ENCODE assay signal across 27 mouse cellular contexts in genomic region chr2:35407878-35408277, GRCm38 (mm10). TPM values are rescaled to one million over a fixed set of nuclear protein-coding genes. Genes with fewer than 3 reads are reported as not detected.
DNase-seq lines count a peak whose midpoint lies in the region; ATAC-seq and TF ChIP-seq lines count a peak whose summit lies in the region.
"Had no signal": no experiment of that assay in that cellular context is flagged by ENCODE, and none has a peak within 500 bp of the region (broad histone marks: within the 10 kb centered on the region; RNA-seq: fewer than 3 reads in every experiment).

No protein-coding gene starts in this region.

- peaks cover 21% of the 10 kb centered on the region for H3K36me3 ChIP-seq in heart, embryonic 16.5 days (ENCODE audit: control insufficient read depth, insufficient read depth)
- no peaks in the 10 kb centered on the region; the same call in 1 of the 2 replicates for H3K36me3 ChIP-seq in heart, adult 2 months (ENCODE audit: control insufficient read depth, insufficient read depth, low read length)
- H3K36me3 ChIP-seq: embryonic facial prominence, embryonic 10.5 days; forebrain, embryonic 10.5 days; hindbrain, embryonic 10.5 days had no signal

- H3K4me3 ChIP-seq in heart, embryonic 16.5 days (ENCODE audit: low read length): no peak overlapping the region
- no peak overlapping the region for H3K4me3 ChIP-seq in heart, adult 2 months
- H3K4me3 ChIP-seq: embryonic facial prominence, embryonic 10.5 days; erythroblast, embryonic 14.5 days; forebrain, embryonic 10.5 days; hindbrain, embryonic 10.5 days; kidney, embryonic 15.5 days had no signal

- intact Hi-C loops in heart, adult 2 months (cut with DNase I): no loop called here

- TF ChIP-seq EP300 in heart, adult 2 months (IDR thresholded peaks at IDR 0.05; ENCODE audit: insufficient read depth, low read depth, low read length): no peak

- no peak overlapping the region for H3K4me2 ChIP-seq in heart, embryonic 16.5 days (ENCODE audit: low read depth, low read length)
- H3K4me2 ChIP-seq: heart, embryonic 11.5 days; hindbrain, embryonic 14.5 days; kidney, embryonic 15.5 days had no signal

- H3K4me1 ChIP-seq in heart, embryonic 16.5 days (ENCODE audit: control insufficient read depth, insufficient read depth, low read length): peaks cover 7% of the 10 kb centered on the region; the same call in 1 of the 2 replicates
- peaks cover 9% of the 10 kb centered on the region for H3K4me1 ChIP-seq in heart, adult 2 months (ENCODE audit: control insufficient read depth, insufficient read depth, low read length)
- H3K4me1 ChIP-seq: forebrain, embryonic 10.5 days had no signal

- 51% methylated on average over 7 of the region's 7 CpGs for WGBS in heart, embryonic 16.5 days
- WGBS in heart, adult 2 months: 58% methylated on average over 7 of the region's 7 CpGs

- peak overlapping the region; percentile 41; the same call in 1 of the 2 replicates for H3K27ac ChIP-seq in heart, embryonic 16.5 days (ENCODE audit: low read length)
- H3K27ac ChIP-seq in heart, adult 2 months: no peak overlapping the region; the same call in 1 of the 2 replicates
- H3K27ac ChIP-seq: embryonic facial prominence, embryonic 10.5 days; forebrain, embryonic 10.5 days; hindbrain, embryonic 10.5 days; hindbrain, embryonic 14.5 days; kidney, embryonic 15.5 days had no signal

- H3K9me3 ChIP-seq in heart, embryonic 16.5 days (replicated peaks; ENCODE audit: control insufficient read depth, low read length): no peaks in the 10 kb centered on the region
- H3K9me3 ChIP-seq: embryonic facial prominence, embryonic 10.5 days; forebrain, embryonic 10.5 days; hindbrain, embryonic 10.5 days; kidney, embryonic 15.5 days had no signal

- ATAC-seq in heart, embryonic 16.5 days (replicated peaks; ENCODE audit: extremely low read depth, insufficient read depth, low FRiP score): no peak
- ATAC-seq: forebrain, embryonic 16.5 days had no signal

- no peak for TF ChIP-seq POLR2A in heart, adult 2 months (IDR thresholded peaks at IDR 0.05; ENCODE audit: insufficient read depth, low read depth, low read length)

- H3K9ac ChIP-seq in heart, embryonic 16.5 days (ENCODE audit: low read length): no peak overlapping the region
- no peak overlapping the region for H3K9ac ChIP-seq in heart, adult 2 months (ENCODE audit: low read depth, low read length)
- H3K9ac ChIP-seq: hindbrain, embryonic 14.5 days; kidney, embryonic 15.5 days had no signal

- no peaks in the 10 kb centered on the region for H3K27me3 ChIP-seq in heart, embryonic 16.5 days (ENCODE audit: control insufficient read depth, insufficient read depth, low read length)
- H3K27me3 ChIP-seq in heart, adult 2 months (ENCODE audit: control insufficient read depth, insufficient read depth, low read length): no peaks in the 10 kb centered on the region
- H3K27me3 ChIP-seq: CH12.LX; kidney, embryonic 15.5 days had no signal

- TF ChIP-seq CTCF in heart, adult 2 months (IDR thresholded peaks at IDR 0.05): no peak

- H3K79me2 ChIP-seq in heart, adult 2 months (replicated peaks; ENCODE audit: control insufficient read depth, insufficient read depth, low read length): no peaks in the 10 kb centered on the region

- DNase-seq in heart, adult 11 months: peak; percentile 89
- DNase-seq in heart, adult 18-20 months: no peak
- no peak for DNase-seq in heart, adult 2 months
- DNase-seq in 3T3-L1 (ENCODE audit: low read depth, low spot score): peak; percentile 47
- peak; percentile 25 for DNase-seq in brain, adult 2 months (ENCODE audit: low read depth, low spot score)
- no peak for DNase-seq in cerebellum, adult 18-20 months
- DNase-seq in adrenal gland, adult 8-10 months: no peak
- DNase-seq: adrenal gland, postnatal 10 days; cerebellum, adult 11-12 months; cerebellum, postnatal 10 days; gastrocnemius, postnatal 10 days; heart, postnatal 10 days; kidney, adult 18-20 months had no signal

RNA-seq across cellular contexts. Expression of gene 4930402F06Rik, which starts 10.9 kb away (rescaled TPM):
- total RNA-seq in heart, adult 18-20 months (2021): not detected
- not detected in 2 replicates for polyA plus RNA-seq in heart, embryonic 16.5 days (2015; fragmentation: Nextera tagmentation; extraction: Ambion mirVana)
- total RNA-seq in heart, adult 2 months (2021): not detected
- polyA plus RNA-seq in heart, adult 2 months (2012; rRNA removed): not detected in 2 replicates
- not detected for total RNA-seq in adrenal gland, adult 8-10 months (2022)
- total RNA-seq: adrenal gland, postnatal 10 days; adrenal gland, postnatal 4 days; CH12.LX; gastrocnemius, postnatal 10 days; gastrocnemius, postnatal 4 days; heart, postnatal 10 days had no signal
- polyA plus RNA-seq: embryonic facial prominence, embryonic 10.5 days; embryonic facial prominence, embryonic 14.5 days; erythroblast, embryonic 14.5 days; forebrain, embryonic 10.5 days; forebrain, embryonic 16.5 days; frontal cortex, adult 2 months; heart, embryonic 11.5 days; hindbrain, embryonic 10.5 days; hindbrain, embryonic 14.5 days; kidney, embryonic 15.5 days had no signal

RNA-seq across cellular contexts. Expression of gene 4930568D16Rik, which starts 40.3 kb away (rescaled TPM):
- not detected for total RNA-seq in heart, adult 18-20 months (2021)
- polyA plus RNA-seq in heart, embryonic 16.5 days (2015; fragmentation: Nextera tagmentation; extraction: Ambion mirVana): not detected in 2 replicates
- not detected for total RNA-seq in heart, adult 2 months (2021)
- not detected in 2 replicates for polyA plus RNA-seq in heart, adult 2 months (2012; rRNA removed)
- not detected for total RNA-seq in adrenal gland, adult 8-10 months (2022)
- total RNA-seq: adrenal gland, postnatal 10 days; adrenal gland, postnatal 4 days; CH12.LX; gastrocnemius, postnatal 10 days; gastrocnemius, postnatal 4 days; heart, postnatal 10 days had no signal
- polyA plus RNA-seq: embryonic facial prominence, embryonic 10.5 days; embryonic facial prominence, embryonic 14.5 days; erythroblast, embryonic 14.5 days; forebrain, embryonic 10.5 days; forebrain, embryonic 16.5 days; frontal cortex, adult 2 months; heart, embryonic 11.5 days; hindbrain, embryonic 10.5 days; hindbrain, embryonic 14.5 days; kidney, embryonic 15.5 days had no signal

RNA-seq across cellular contexts. Expression of gene Ggta1, which starts 55.2 kb away (rescaled TPM):
- 10 to 100 TPM; 13.6 to 17.0 TPM for total RNA-seq in heart, adult 18-20 months (2021)
- polyA plus RNA-seq in heart, embryonic 16.5 days (2015; fragmentation: Nextera tagmentation; extraction: Ambion mirVana): 28.6 and 30.9 TPM in 2 replicates
- 10 to 100 TPM; 15.4 to 15.5 TPM for total RNA-seq in heart, adult 2 months (2021)
- polyA plus RNA-seq in heart, adult 2 months (2012; rRNA removed): 8.6 and 16.0 TPM in 2 replicates
- total RNA-seq in adrenal gland, adult 8-10 months (2022): 10 to 100 TPM in 3 of 4 experiments, 1 to 10 TPM in 1; 8.8 to 14.1 (median 10.8) TPM

Comparison
In these comparisons a context has a peak if more than half of its experiments do, and no peak if none do; other contexts are left out.
1. DNase-seq: peak in heart, adult 11 months (single experiment), 3T3-L1 (single experiment) and brain, adult 2 months (single experiment); none in heart, adult 18-20 months (0 of 2), heart, adult 2 months (0 of 2), cerebellum, adult 18-20 months (0 of 2) and adrenal gland, adult 8-10 months (single experiment).